Comparison of ENCODE assay signal across 36 mouse cellular contexts in genomic region chr8:102159541-102160197, GRCm38 (mm10).
"Had no signal": no experiment of that assay in that cellular context is flagged by ENCODE, and none has a peak within 500 bp of the region (broad histone marks: within the 10 kb centered on the region; RNA-seq: fewer than 3 reads in every experiment).

No protein-coding gene starts in this region.

- H3K9ac ChIP-seq: heart, embryonic 12.5 days; heart, embryonic 13.5 days; heart, embryonic 15.5 days; hindbrain, embryonic 12.5 days; hindbrain, embryonic 13.5 days; hindbrain, embryonic 14.5 days; hindbrain, embryonic 15.5 days; intestine, embryonic 15.5 days; kidney, embryonic 15.5 days had no signal

- H3K4me2 ChIP-seq: heart, embryonic 11.5 days; heart, embryonic 12.5 days; heart, embryonic 13.5 days; heart, embryonic 15.5 days; hindbrain, embryonic 12.5 days; hindbrain, embryonic 13.5 days; hindbrain, embryonic 14.5 days; hindbrain, embryonic 15.5 days; intestine, embryonic 15.5 days; kidney, embryonic 15.5 days had no signal

- H3K4me3 ChIP-seq: heart, adult 2 months; heart, embryonic 10.5 days; heart, embryonic 12.5 days; heart, embryonic 13.5 days; heart, embryonic 15.5 days; hindbrain, embryonic 10.5 days; hindbrain, embryonic 12.5 days; hindbrain, embryonic 13.5 days; hindbrain, embryonic 15.5 days; intestine, embryonic 15.5 days; kidney, embryonic 15.5 days; layer of hippocampus, adult 2 months had no signal

- ATAC-seq: hindbrain, embryonic 16.5 days; inflammation-experienced regulatory T-cells, adult 6 months; intestine, embryonic 15.5 days; intestine, embryonic 16.5 days; intestine, postnatal 0 days had no signal

- H3K36me3 ChIP-seq: heart, embryonic 10.5 days; heart, embryonic 12.5 days; heart, embryonic 13.5 days; heart, embryonic 15.5 days; hindbrain, embryonic 10.5 days; hindbrain, embryonic 12.5 days; hindbrain, embryonic 13.5 days; hindbrain, embryonic 15.5 days; intestine, embryonic 15.5 days; kidney, embryonic 15.5 days had no signal

- H3K27ac ChIP-seq: heart, adult 2 months; heart, embryonic 10.5 days; heart, embryonic 13.5 days; heart, embryonic 15.5 days; hindbrain, embryonic 10.5 days; hindbrain, embryonic 12.5 days; hindbrain, embryonic 13.5 days; hindbrain, embryonic 14.5 days; hindbrain, embryonic 15.5 days; intestine, embryonic 15.5 days; kidney, embryonic 15.5 days; kidney, postnatal 0 days; layer of hippocampus, adult 2 months had no signal

- DNase-seq: heart, adult 18-20 months; heart, adult 2 months; heart, postnatal 10 days; heart, postnatal 14 days; heart, postnatal 36 days; heart, postnatal 4 days; kidney, adult 11 months; kidney, adult 18-20 months; kidney, adult 2 months; kidney, adult 8-10 months; kidney, adult 9 months; kidney, postnatal 10 days; kidney, postnatal 14 days; kidney, postnatal 25 days; kidney, postnatal 36 days; kidney, postnatal 4 days; layer of hippocampus, adult 9-11 months; layer of hippocampus, postnatal 36 days had no signal

- H3K9me3 ChIP-seq: heart, embryonic 10.5 days; heart, embryonic 12.5 days; heart, embryonic 13.5 days; heart, embryonic 15.5 days; hindbrain, embryonic 10.5 days; hindbrain, embryonic 12.5 days; hindbrain, embryonic 13.5 days; hindbrain, embryonic 15.5 days; intestine, embryonic 15.5 days; kidney, embryonic 15.5 days had no signal

- H3K27me3 ChIP-seq: heart, embryonic 12.5 days; heart, embryonic 13.5 days; heart, embryonic 15.5 days; hindbrain, embryonic 12.5 days; hindbrain, embryonic 13.5 days; hindbrain, embryonic 15.5 days; intestine, embryonic 15.5 days; kidney, embryonic 15.5 days had no signal

- H3K4me1 ChIP-seq: heart, embryonic 10.5 days; heart, embryonic 12.5 days; heart, embryonic 13.5 days; heart, embryonic 15.5 days; hindbrain, embryonic 10.5 days; hindbrain, embryonic 12.5 days; hindbrain, embryonic 13.5 days; hindbrain, embryonic 15.5 days; intestine, embryonic 15.5 days; kidney, embryonic 15.5 days had no signal
